Mouse (Mus musculus): ENCODE results near the gene Slc27a3.

Slc27a3 gene

DNA sequence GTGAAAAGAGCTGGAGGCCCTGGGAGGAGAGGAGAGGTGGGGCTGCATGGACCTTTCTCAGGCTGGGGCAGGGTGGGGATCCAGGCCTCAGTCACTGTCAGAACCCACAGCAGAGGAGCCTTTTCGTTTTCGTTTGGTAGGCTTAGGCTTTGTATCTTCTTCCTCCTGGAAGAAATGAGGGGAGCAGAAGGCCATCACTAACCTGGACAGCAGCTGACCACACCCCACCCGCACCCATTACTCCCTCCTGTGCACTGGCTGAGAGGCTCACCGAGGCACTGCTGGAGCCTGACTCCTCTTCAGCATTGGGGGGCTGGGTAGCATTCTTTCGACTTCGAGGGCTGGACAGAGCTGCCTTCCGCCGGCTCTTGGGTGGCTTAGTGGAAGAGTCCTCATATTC lies 2.2 kb upstream of the Slc27a3 start:
- no peak for DNase-seq (ENCODE audit: extremely low read depth, low read depth)

DNA sequence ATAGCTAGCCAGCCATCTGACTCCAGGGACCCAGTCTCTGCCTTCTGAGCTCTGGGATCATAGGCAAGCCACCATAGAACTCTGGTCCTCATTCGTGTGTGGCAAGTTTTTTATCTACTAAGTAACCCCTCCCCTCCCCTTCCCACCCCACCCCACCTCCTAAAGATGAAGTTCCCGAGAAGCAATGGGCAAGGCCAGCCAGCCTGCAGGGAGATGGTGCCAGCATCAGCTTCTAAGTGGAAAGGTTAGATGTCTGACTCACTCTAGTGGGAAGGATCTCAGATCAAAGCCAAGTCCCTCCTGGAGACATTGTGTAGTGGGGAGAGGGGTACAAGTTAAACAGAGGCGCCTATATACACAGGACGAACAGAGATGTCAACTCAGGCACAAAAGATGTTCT lies 1.3 kb upstream of the Slc27a3 start:
- DNase-seq (ENCODE audit: extremely low read depth, low read depth) = no peak

DNA sequence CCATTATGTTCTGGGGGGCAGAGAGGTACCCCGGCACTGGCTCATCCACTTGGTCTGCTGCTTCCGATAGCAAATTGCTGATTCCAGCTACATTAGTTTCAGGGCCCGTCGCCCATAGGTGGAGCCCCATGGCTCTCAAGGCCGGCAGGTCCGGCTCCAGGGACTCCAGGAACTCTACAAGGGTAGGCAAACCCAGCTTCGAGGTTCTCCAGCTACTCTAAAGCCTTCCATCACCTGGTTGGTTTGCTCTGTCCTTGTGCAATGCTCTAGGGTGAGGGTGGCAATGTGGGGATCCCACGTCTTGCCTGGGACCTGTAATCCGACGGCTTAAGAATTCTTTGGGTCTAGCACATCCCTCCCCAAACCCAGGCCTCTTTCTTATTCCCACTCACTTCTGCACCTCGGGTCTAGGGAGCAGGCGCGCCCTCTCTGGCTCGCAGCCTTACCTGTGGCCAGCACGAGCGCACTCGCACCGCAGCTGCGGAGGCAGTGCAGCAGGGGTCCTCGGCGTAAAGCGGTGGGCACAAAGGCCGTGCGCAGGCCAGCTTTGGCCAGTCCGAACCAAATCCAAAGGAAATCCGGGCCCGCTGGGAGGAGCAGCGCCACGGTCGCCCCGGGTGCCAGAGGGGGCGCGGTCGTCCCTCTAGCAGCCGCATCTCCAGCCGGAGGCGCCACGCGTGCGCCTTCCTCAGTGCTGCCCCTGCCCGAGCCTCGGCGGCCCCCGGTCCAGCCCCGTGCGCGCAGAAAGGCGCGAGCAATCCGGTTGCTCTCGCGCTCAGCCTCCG lies 820 bp downstream of the Slc27a3 start:
- DNase-seq (ENCODE audit: extremely low read depth, low read depth) = no peak

DNA sequence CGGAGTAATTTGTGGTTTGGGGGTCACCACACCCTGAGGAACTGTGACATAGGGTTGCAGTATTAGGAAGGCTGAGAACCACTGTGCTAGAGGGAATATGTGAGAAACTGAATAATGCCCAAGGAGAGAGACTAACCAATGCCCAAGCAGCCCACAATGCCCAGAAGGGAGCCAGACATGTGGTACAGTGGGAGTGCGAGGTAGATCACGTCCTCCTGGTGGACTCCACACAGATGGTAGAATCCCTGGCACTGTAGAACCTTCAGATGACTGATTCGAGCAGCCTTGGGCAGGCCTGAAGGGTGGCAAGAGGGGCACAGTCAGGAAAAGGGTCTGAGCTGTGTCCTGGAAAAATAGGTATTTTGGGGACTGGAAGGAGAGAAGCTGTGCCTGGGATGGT lies 1.5 kb downstream of the Slc27a3 start:
- no peak for DNase-seq (ENCODE audit: extremely low read depth, low read depth)

GRCm38 (mm10) chr3:90387483-90387882 lies 2.3 kb downstream of the Slc27a3 start:
- no peak for DNase-seq (ENCODE audit: extremely low read depth, low read depth)

- DNase-seq (ENCODE audit: extremely low read depth, low read depth) = no peak
Measured at GRCm38 (mm10) chr3:90386817-90387216, 2.9 kb downstream of the Slc27a3 start.

DNA sequence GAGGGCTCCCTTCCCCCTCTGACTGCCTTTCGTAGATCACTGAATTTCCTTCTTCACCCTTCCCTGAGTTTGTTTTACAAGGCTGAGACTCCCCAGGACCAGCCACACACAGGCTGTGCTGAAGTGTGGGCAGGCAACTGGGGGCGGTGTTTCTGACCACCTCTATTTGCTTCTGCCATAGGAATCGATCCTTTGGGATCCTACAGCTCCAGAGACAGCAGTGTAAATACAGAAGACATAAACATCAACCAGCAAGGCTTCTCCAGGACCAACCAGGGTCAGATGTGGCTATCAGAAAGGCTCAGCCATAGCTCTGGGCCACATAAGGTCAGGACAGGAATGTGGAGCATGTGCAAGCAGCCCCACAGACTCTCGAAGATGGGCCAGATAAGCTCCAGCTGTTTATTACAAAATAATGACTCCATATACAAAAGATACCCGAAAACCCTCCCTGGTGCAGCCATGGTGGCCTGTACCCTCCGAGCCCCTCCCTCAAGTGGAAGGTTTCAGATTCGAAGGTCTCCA lies 4.8 kb downstream of the Slc27a3 start:
- DNase-seq (ENCODE audit: extremely low read depth, low read depth) = no peak

- DNase-seq (ENCODE audit: extremely low read depth, low read depth) = peak; percentile 93
Measured at GRCm38 (mm10) chr3:90383690-90384089, 6.0 kb downstream of the Slc27a3 start.

- no peak for DNase-seq (ENCODE audit: extremely low read depth, low read depth)
Measured at GRCm38 (mm10) chr3:90381727-90382126, 8.0 kb downstream of the Slc27a3 start.

- DNase-seq (ENCODE audit: extremely low read depth, low read depth) = no peak
Measured at GRCm38 (mm10) chr3:90378496-90378895, 11.2 kb downstream of the Slc27a3 start.

DNA sequence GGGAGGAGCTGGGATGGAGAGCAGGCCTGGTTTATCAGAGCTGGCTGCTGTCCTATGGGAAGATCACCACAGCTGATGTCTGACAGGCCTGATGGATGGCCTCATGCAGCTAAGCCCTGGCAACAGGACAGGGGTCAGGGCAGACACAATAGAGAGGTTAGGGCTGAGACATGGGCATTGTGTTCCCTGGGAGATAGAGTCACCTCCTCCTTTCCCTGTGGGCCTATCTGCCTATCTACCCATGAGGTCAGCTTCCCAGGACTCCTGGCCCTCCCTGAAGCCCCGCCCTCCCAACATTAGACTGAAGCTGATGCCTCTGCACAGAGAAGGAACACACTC lies 13.5 kb downstream of the Slc27a3 start:
- DNase-seq (ENCODE audit: extremely low read depth, low read depth) = no peak

- no peak for DNase-seq (ENCODE audit: extremely low read depth, low read depth)
Measured at GRCm38 (mm10) chr3:90375562-90376246, 14.0 kb downstream of the Slc27a3 start.

GRCm38 (mm10) chr3:90374368-90374767 lies 15.4 kb downstream of the Slc27a3 start:
- DNase-seq (ENCODE audit: extremely low read depth, low read depth) = no peak

DNA sequence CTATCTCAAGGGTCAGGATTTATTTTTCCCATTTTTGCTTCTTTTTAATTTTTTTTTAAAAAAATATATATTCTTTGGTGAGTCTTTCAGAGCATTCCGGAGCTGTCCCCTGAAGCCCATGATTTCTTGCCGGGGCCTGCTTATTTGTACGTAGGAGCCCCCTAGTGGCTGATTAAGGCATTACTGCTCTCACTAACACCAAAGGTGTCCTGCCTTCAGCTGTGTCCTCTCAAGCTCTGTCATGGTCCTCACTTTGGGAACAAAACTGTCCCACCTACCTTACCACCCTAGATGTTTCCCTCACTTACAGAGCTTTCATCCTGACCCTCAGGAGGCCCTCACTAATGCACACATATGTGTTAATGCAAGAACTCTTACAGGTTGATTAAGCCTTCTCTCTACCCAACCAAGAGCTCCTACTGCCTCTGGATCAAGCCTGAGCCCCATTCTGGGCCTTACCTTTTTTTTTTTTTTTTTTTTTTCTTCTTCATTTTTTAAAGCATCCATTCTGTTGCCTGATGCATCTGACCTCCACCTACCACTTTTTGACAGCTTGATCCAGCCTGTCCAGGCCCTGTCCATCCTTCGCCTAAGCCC lies 16.2 kb downstream of the Slc27a3 start:
- DNase-seq (ENCODE audit: extremely low read depth, low read depth) = peak; percentile 82

GRCm38 (mm10) chr3:90372817-90373216 lies 16.9 kb downstream of the Slc27a3 start:
- DNase-seq (ENCODE audit: extremely low read depth, low read depth) = no peak

- DNase-seq (ENCODE audit: extremely low read depth, low read depth) = no peak
Measured at GRCm38 (mm10) chr3:90371857-90372256, 17.9 kb downstream of the Slc27a3 start.

DNA sequence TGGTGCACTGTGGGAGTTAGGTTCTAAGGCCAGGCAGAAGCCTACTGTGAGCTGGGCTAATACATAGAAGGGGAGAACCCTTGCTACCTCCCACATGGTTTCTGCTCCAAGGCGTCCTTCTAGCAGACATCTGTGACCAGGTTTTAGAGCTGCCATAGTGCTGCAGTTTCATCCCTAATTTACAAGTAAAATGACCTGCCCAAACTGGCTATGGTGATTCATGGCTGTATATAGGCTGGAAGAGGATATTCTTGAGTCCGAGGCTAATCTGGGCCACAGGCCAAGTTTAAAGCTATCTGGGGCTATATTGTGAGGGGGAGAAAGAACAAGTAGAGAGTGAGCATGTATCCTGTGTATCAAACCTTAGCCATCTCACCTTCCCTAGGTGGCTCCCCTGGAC lies 20.7 kb downstream of the Slc27a3 start:
- DNase-seq (ENCODE audit: extremely low read depth, low read depth) = no peak

DNA sequence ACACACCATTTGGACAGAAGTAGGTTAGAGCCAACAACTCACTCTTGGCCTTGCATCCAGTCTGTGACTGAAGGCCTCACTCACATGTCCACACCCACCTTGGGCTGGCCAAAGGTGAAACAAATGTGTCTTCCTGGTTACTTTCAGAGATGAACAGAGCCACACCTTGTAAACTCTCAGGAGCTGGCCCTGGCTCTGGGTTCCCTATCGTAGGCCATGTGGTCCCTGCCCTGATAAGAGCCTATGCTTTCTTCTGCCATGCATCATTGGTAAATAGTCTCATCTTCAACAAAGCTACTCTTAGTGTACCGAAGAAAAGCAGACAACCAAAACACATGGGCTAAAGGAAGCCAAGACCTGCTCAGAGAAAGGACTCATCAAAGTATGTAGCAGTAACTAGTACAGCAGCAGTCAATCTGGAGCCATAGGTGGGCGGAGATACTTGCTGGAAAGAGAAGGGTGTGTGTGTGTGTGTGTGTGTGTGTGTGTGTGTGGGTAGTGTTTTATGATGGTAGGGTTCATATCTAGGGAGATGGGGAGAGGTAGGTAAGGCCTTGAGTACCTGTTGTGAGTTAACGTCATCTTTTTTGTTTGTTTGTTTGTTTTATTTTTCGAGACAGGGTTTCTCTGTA lies 22.6 kb downstream of the Slc27a3 start:
- DNase-seq (ENCODE audit: extremely low read depth, low read depth) = no peak

DNA sequence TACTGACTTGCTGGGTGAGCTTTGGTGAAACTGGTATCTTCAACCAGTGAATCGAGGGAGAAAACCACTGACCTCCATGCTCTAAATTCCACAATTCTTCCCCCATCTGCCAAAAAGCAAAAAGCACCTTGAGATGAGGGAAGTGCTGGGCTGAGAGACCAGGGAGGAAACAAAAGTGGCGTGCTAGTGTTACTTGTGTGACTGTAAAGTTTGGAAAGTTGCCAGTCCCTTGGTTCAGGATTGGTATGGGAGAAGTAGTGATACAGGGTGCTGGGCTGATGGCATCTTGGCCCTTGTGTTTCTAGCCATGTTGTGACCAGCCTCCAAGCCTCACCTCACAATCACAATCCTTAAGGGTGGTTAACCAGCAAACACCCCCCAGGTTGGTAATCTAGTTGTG lies 27.4 kb downstream of the Slc27a3 start:
- DNase-seq (ENCODE audit: extremely low read depth, low read depth) = no peak

DNA sequence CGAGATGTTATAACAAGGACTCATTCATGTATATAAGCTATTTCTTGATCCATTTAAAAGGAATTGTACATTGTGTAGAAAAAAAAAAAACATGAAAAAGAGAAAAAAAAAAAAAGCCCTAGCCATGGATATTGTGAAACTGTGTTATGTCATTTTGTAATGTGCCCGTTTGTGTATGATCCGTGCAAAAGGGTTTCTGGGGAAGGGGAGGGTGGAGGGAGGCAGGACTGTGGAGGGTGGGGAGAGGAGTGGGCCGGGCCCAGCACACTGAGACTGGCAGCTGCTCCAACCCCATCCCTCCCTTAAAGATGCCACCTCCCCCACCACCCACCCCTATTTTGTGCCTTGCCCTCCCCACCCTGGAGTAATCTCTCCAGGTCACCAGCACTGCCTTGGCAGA lies 28.3 kb downstream of the Slc27a3 start:
- DNase-seq (ENCODE audit: extremely low read depth, low read depth) = no peak

GRCm38 (mm10) chr3:90359230-90359629 lies 30.5 kb downstream of the Slc27a3 start:
- DNase-seq (ENCODE audit: extremely low read depth, low read depth) = no peak

- DNase-seq (ENCODE audit: extremely low read depth, low read depth) = no peak
Measured at GRCm38 (mm10) chr3:90357959-90358358, 31.8 kb downstream of the Slc27a3 start.

All from MEL-GATA-1-ER (cell line).